Mouse (Mus musculus) cerebellum, adult 9-11 months (tissue): ENCODE measurements around the gene D5Ertd579e.

Source experiments
- DNase-seq: peaks from one replicate; pipeline ENCODE4 v3.0.0; 2022

Gene D5Ertd579e

GRCm38 (mm10) chr5:36720219-36720618 is 24.4 kb upstream of the D5Ertd579e start:
- DNase-seq, result no peak

GRCm38 (mm10) chr5:36719601-36720000 is 23.8 kb upstream of the D5Ertd579e start:
- no peak for DNase-seq

DNA sequence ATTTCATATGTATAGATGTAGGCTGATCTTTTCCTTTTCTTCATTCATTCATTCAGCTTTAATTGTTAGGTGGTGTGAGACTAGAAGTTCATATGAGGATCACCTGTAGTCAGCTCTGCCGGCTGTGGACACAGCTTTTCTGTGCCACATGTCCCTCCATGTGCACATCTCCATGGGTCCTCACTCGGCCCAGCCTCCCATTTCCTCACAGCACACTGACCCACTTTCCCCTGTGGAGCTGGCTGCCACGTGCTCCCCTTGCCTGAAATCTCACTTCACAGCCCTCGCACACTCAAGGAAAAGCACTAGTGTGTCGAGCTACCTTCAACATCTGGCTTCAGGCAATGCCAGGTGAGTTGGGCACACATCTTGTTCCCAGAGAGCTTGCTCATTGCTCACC is 23.3 kb upstream of the D5Ertd579e start:
- DNase-seq, result no peak

DNA sequence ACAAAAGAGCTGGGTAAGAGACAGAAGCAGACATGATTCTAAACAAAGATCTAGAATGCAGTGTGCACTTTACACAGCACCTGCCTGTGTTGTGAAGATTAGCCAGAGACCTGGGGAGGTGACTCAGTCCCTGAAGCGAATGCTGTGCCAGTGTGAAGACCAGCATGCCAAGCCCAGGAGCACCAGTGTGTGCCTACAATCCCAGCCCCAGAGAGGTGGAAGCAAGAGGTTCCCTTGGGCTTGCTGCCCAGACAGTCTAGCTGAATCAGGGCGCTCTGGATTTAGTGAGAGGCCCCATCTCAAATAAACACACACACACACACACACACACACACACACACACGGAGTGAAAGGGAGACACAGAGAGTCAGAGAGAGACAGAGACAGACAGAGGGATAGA is 22.1 kb upstream of the D5Ertd579e start:
- DNase-seq, result peak; percentile 70

DNA sequence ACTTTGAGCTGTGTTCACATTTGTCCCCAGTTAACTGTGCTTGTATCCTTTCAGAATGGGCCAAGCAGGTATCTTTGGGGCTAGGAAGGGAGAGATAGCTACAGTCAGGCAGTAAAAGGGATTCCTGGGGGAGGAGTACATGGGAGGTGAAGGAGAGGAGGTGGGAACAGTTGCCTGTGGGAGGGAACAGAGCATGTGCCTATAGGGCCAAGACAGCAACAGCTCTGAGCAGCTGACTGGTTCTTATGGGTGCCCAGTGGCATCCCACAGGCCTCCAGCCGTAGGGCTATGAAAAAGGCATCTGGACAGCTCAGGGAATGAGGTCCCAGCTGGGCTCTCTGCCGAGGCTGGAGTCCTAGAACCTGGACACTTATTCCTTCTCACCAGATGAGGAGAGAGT is 21.0 kb upstream of the D5Ertd579e start:
- no peak for DNase-seq

DNA sequence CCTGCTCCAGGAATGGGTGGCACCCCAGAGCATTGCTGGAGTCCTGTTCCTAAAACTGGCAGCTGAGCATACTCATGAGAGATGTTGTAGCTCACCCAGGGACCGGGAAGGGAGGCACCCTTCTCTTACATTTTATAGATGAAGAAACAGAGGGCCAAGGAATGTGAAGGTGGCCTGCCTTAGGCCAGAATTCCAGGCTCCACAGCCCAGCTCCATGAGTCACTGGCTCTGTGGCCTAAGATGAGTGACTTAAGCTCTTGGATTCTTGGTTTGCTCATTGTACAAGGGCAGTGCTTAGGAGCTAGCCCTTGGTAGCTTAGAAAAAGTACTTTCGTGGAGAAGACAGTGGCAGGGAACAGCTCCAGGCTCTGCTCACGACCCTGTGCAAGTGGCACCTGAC is 19.0 kb upstream of the D5Ertd579e start:
- DNase-seq, result no peak

- no peak for DNase-seq
Observed at GRCm38 (mm10) chr5:36713693-36714092, 17.9 kb upstream of the D5Ertd579e start.

DNA sequence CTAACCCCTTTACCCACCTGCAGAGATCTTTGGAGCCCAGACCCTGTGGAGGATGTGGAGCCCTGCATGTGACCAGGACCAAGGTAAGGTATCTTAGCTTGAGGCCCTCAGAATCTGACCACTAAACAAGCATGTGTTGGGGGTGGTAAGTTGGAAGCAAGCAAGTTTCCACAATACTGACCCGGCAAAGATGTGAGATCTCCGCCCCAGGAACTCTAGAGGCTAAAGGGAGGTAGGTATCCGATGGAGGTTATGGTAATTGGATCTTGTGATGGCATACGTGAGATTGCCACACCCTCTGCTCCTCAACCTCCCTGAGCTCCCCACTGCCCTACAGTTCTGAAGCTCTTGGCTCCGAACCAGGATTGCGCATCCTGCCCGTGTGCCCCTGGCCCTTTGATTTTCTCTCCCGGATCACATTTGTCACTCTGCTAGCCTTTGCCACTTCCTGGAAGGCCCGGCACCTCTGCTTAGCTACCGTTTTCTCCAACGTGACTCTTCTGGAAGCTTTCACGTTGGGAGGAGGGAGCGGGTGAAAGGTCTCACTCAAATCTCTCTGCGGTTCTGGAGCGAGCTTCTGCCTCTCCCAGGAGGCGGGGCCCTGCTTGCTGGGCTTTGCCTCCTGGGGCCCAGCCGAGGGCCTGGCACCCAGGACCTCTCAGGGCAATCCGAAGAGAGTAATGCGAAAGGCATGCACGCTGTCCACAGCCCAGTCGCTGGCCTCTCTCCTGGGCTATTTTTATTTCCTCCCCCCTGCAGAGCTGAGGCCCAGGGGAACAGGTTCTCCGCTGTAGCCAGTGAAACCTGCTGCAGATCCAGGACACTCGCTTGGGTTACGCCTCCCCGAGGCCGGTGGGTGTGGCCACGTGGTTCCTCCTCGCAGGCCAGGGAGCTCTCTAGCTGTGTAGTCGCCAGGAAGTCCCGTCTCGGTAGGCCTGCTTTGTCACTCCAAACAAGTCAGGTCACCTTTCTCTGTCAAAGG is 17.0 kb upstream of the D5Ertd579e start:
- DNase-seq, result peak; percentile 72

- DNase-seq, result no peak
Observed at GRCm38 (mm10) chr5:36711863-36712262, 16.0 kb upstream of the D5Ertd579e start.

DNA sequence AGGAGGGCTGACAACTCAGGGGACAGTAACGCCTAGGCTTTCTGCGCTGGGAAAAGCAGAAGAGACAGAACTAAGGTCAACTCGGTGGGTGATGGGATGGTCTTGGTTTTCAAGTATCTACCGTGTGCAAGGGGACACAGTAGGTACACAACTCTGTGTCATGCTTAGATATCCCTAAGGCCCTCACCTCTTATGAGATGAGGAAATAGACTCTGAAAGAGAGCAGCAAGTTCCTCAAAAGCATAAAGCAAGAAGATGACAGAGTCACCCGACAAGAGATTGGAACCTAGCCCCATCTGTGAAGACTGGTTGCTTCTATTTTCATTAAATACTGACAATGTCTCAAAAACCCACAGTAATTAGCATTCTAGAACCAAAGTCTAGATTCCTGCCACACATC is 10.0 kb upstream of the D5Ertd579e start:
- DNase-seq, result no peak

GRCm38 (mm10) chr5:36705390-36705789 is 9.6 kb upstream of the D5Ertd579e start:
- DNase-seq, result no peak

- no peak for DNase-seq
Observed at GRCm38 (mm10) chr5:36704684-36705083, 8.9 kb upstream of the D5Ertd579e start.

DNA sequence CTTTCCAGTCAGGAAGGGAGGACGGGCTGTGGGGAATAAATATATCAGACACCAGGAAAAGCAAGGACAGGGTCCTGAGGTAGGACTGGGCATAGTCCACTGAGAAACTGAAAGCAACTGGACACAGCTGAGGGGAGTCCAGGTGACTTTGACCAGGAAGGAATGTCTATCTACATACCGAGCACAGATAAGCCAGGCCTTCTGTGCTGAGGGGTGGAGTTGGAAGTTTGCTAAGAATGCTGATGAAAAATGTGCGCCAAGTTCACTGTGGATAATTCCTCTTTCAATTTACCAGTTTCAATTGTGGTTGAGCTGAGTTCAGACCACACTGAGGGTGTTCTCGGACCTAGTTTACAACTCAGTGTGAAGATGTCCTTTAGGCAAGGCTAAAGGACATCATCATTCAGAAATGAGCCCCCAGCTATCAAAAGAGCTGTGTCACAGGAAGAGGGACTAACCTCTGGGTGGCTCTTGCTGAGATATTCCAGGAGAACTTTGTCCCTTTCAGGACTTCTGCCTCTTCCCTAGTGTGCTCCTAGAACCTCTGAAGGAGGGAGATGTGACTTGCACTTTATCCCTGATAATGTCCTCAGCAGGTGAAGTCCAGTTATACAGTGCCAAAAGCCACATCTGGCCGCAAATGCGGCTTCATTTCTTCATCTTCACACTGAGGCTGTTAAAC is 5.3 kb upstream of the D5Ertd579e start:
- no peak for DNase-seq

DNA sequence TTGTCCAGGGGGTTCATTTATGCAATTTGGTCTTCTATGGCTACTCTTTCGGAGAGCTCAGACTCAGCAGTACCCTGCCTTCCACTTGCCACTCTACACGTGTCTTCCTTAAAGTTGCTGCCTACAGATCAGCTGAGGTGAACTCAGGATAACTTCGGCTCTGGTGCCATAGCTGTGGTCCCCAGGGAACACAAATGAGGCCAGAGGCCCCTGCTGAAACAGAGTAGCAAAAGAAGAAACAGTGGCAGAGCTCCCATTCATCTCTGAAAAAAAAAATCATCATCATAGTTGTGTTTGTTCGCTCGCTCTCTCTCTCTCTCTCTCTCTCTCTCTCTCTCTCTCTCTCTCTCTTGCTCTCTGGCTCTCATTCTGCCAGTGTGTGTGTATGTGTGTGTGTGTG is 2.9 kb upstream of the D5Ertd579e start:
- DNase-seq, result no peak

DNA sequence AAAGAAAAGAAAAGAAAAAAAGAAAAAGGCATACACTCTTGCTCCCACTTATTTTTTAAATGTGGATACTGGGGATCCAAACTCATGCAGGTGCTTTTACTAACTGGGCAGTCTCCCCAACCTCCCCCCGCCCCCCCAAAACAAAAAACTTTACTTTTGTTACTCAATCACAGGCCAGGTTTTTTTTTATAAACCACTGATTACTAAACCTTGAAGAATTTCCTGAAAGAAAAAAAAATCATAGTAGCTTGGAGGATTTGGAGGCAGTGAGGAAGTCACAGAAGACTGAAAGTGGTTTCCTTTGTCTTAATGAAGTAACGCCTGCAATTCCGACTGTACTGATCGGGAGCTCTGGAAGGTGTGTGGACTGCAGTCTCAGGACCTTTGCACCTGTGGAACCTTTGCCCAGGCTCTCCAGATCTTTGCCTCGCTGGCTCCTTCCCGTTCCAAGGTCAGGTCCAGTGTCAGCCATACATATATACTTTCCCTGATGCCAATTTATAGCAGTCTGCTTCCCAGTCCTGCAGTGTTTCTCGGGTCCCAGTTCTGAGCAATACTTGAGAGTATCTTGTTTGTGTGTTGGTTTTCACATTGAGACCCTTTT is 2.3 kb upstream of the D5Ertd579e start:
- no peak for DNase-seq

- peak; percentile 63 for DNase-seq
Observed at GRCm38 (mm10) chr5:36696504-36697300, 878 bp upstream of the D5Ertd579e start.

- no peak for DNase-seq
Observed at GRCm38 (mm10) chr5:36695005-36695404, 819 bp downstream of the D5Ertd579e start.

DNA sequence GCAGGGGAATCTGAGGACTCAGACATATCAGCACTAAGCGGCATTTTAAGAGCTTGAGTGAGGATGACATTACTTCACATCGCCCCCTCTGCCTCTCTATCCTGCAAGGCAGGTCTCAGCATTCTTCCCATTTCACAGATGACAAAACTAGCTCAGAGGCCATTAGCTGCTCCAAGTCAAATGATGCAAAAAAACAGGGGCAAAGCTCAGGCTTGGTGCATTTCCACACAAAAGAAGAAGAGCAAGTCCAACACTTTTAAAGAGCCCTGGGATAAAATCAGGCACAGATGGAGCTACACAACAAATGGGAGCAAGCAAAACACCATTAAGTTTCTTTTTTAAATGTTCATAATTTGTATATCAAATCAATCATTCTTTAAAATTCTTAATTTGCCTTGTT is 2.2 kb downstream of the D5Ertd579e start:
- no peak for DNase-seq

DNA sequence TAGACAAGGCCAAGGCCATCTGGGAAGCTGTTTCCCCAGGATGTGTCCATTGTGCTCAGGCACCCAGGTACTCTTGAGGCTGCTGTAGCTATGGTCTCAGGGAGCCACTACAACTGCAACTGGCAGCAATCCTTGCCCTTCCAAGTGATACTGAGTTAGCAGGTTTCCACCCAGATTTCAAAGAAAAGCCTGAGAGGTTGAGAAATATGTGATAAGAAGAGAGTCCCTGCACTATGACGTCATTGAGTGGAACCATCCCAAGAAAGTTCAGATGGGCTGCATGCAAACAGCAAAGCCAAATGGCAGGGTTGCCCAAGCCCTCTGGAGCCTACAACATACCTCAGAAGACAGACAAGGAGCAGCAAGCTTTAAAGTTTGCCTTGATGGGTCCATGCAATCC is 4.4 kb downstream of the D5Ertd579e start:
- DNase-seq, result no peak

GRCm38 (mm10) chr5:36685170-36685569 is 10.7 kb downstream of the D5Ertd579e start:
- no peak for DNase-seq

DNA sequence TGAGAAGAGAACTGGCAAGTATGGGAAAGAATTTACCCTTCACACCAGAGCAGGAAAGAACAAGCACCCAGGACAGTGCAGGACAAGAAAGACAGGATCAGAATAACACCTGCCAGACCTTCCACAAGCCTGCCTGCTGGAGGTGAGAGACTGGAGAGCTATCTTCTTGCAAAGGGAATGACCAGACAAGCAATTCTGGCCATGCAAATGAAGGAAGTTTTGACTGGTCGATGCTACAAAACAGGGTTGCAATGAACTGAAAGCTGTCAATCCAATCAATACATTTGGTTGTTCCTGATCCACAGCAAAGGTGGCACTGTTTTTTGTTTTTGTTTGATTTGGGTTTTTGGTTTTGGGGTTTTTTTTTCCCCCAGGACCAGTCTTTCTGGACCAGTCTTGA is 12.2 kb downstream of the D5Ertd579e start:
- no peak for DNase-seq

GRCm38 (mm10) chr5:36681219-36681618 is 14.6 kb downstream of the D5Ertd579e start:
- no peak for DNase-seq
